Mouse (Mus musculus): ENCODE measurements around the gene Lrrk1. TPM values are rescaled to one million over a fixed set of nuclear protein-coding genes. Genes with fewer than 3 reads are reported as not detected.

Gene Lrrk1
- polyA plus RNA-seq, 2 experiments = 2.3 to 3.1 TPM

GRCm38 (mm10) chr7:66373391-66373790 lies 14.8 kb downstream of the Lrrk1 start:
- H3K4me2 ChIP-seq (ENCODE audit: low read depth) = no peak overlapping the region
- H3K27me3 ChIP-seq (ENCODE audit: control insufficient read depth, insufficient read depth, low read length) = no peaks in the 10 kb centered on the region
- peaks cover 0 to 17% of the 10 kb centered on the region in 2 experiments; a peak in 2 of 4 replicates for H3K4me1 ChIP-seq (replicated peaks; ENCODE audit: control insufficient read depth in 2 of 2, insufficient read depth in 2 of 2, low read length in 1 of 2)
- H3K36me3 ChIP-seq (replicated peaks; ENCODE audit: control insufficient read depth, insufficient read depth, low read depth) = no peaks in the 10 kb centered on the region
- H3K27ac ChIP-seq = no peak overlapping the region
- 64% methylated on average over 3 of the region's 3 CpGs for WGBS (ENCODE audit: insufficient replicate concordance)
- DNase-seq (ENCODE audit: low read depth in 3 of 3, low spot score in 3 of 3) (no peak), ATAC-seq (ENCODE audit: insufficient read depth) (no peak)
- H3K9ac ChIP-seq (replicated peaks) = no peak overlapping the region
- no peaks in the 10 kb centered on the region for H3K9me3 ChIP-seq (ENCODE audit: control insufficient read depth, low read length)
- no peak for TF ChIP-seq CTCF (IDR thresholded peaks at IDR 0.05; ENCODE audit: low read depth)
- TF ChIP-seq EP300 (IDR thresholded peaks at IDR 0.05; ENCODE audit: low read depth) = no peak
- no peak overlapping the region for H3K4me3 ChIP-seq (ENCODE audit: insufficient read depth in 1 of 2, low read depth in 2 of 2, low read length in 2 of 2)

GRCm38 (mm10) chr7:66370970-66371369 lies 17.2 kb downstream of the Lrrk1 start:
- no peaks in the 10 kb centered on the region for H3K9me3 ChIP-seq (ENCODE audit: control insufficient read depth, low read length)
- no peak overlapping the region for H3K4me3 ChIP-seq (ENCODE audit: insufficient read depth in 1 of 2, low read depth in 2 of 2, low read length in 2 of 2)
- H3K4me1 ChIP-seq (replicated peaks; ENCODE audit: control insufficient read depth in 2 of 2, insufficient read depth in 2 of 2, low read length in 1 of 2) = peaks cover 0 to 17% of the 10 kb centered on the region in 2 experiments; a peak in 2 of 4 replicates
- H3K9ac ChIP-seq (replicated peaks) = no peak overlapping the region
- ATAC-seq (ENCODE audit: insufficient read depth) = no peak; the same call in 1 of the 2 replicates
- no peak for DNase-seq (ENCODE audit: low read depth in 3 of 3, low spot score in 3 of 3)
- H3K36me3 ChIP-seq (replicated peaks; ENCODE audit: control insufficient read depth, insufficient read depth, low read depth) = no peaks in the 10 kb centered on the region
- no peak overlapping the region for H3K27ac ChIP-seq
- no peaks in the 10 kb centered on the region for H3K27me3 ChIP-seq (ENCODE audit: control insufficient read depth, insufficient read depth, low read length)
- H3K4me2 ChIP-seq (ENCODE audit: low read depth) = no peak overlapping the region
- TF ChIP-seq CTCF (IDR thresholded peaks at IDR 0.05; ENCODE audit: low read depth) (no peak), EP300 (IDR thresholded peaks at IDR 0.05; ENCODE audit: low read depth) (no peak)
- WGBS (ENCODE audit: insufficient replicate concordance) = 61% methylated on average over 6 of the region's 6 CpGs

- no peak for ATAC-seq (ENCODE audit: insufficient read depth)
- H3K27ac ChIP-seq = no peak overlapping the region
- H3K4me1 ChIP-seq (replicated peaks; ENCODE audit: control insufficient read depth in 2 of 2, insufficient read depth in 2 of 2, low read length in 1 of 2) = peaks cover 0 to 17% of the 10 kb centered on the region in 2 experiments; a peak in 2 of 4 replicates
- H3K9ac ChIP-seq (replicated peaks) = no peak overlapping the region
- no peak for TF ChIP-seq EP300 (IDR thresholded peaks at IDR 0.05; ENCODE audit: low read depth)
- TF ChIP-seq CTCF (IDR thresholded peaks at IDR 0.05; ENCODE audit: low read depth) = no peak
- no peak overlapping the region for H3K4me2 ChIP-seq (ENCODE audit: low read depth)
- DNase-seq (ENCODE audit: low read depth in 3 of 3, low spot score in 3 of 3) = no peak
- no peaks in the 10 kb centered on the region for H3K36me3 ChIP-seq (replicated peaks; ENCODE audit: control insufficient read depth, insufficient read depth, low read depth)
- H3K4me3 ChIP-seq (ENCODE audit: insufficient read depth in 1 of 2, low read depth in 2 of 2, low read length in 2 of 2) = no peak overlapping the region
- H3K27me3 ChIP-seq (ENCODE audit: control insufficient read depth, insufficient read depth, low read length) = no peaks in the 10 kb centered on the region
- 70% methylated on average over 5 of the region's 5 CpGs for WGBS (ENCODE audit: insufficient replicate concordance)
- H3K9me3 ChIP-seq (ENCODE audit: control insufficient read depth, low read length) = no peaks in the 10 kb centered on the region
Measured at GRCm38 (mm10) chr7:66369934-66370445, 18.2 kb downstream of the Lrrk1 start.

- DNase-seq (ENCODE audit: low read depth in 3 of 3, low spot score in 3 of 3) (no peak), ATAC-seq (ENCODE audit: insufficient read depth) (no peak)
- no peak overlapping the region for H3K4me2 ChIP-seq (ENCODE audit: low read depth)
- H3K27me3 ChIP-seq (ENCODE audit: control insufficient read depth, insufficient read depth, low read length) = no peaks in the 10 kb centered on the region
- H3K27ac ChIP-seq = no peak overlapping the region
- H3K36me3 ChIP-seq (replicated peaks; ENCODE audit: control insufficient read depth, insufficient read depth, low read depth) = no peaks in the 10 kb centered on the region
- H3K4me1 ChIP-seq (replicated peaks; ENCODE audit: control insufficient read depth in 2 of 2, insufficient read depth in 2 of 2, low read length in 1 of 2) = peaks cover 0 to 17% of the 10 kb centered on the region in 2 experiments; a peak in 2 of 4 replicates
- H3K9ac ChIP-seq (replicated peaks) = no peak overlapping the region
- no peak overlapping the region for H3K4me3 ChIP-seq (ENCODE audit: insufficient read depth in 1 of 2, low read depth in 2 of 2, low read length in 2 of 2)
- WGBS (ENCODE audit: insufficient replicate concordance) = 69% methylated on average over 5 of the region's 5 CpGs
- TF ChIP-seq EP300 (IDR thresholded peaks at IDR 0.05; ENCODE audit: low read depth) = no peak
- no peak for TF ChIP-seq CTCF (IDR thresholded peaks at IDR 0.05; ENCODE audit: low read depth)
- no peaks in the 10 kb centered on the region for H3K9me3 ChIP-seq (ENCODE audit: control insufficient read depth, low read length)
Measured at GRCm38 (mm10) chr7:66369071-66369933, 18.8 kb downstream of the Lrrk1 start.

- H3K36me3 ChIP-seq (replicated peaks; ENCODE audit: control insufficient read depth, insufficient read depth, low read depth) = no peaks in the 10 kb centered on the region
- no peaks in the 10 kb centered on the region for H3K27me3 ChIP-seq (ENCODE audit: control insufficient read depth, insufficient read depth, low read length)
- H3K4me3 ChIP-seq (ENCODE audit: insufficient read depth in 1 of 2, low read depth in 2 of 2, low read length in 2 of 2) = no peak within 1 kb of the TSS
- H3K4me1 ChIP-seq (replicated peaks; ENCODE audit: control insufficient read depth in 2 of 2, insufficient read depth in 2 of 2, low read length in 1 of 2) = peaks cover 0 to 11% of the 10 kb centered on the region in 2 experiments; a peak in 2 of 4 replicates
- no peak within 1 kb of the TSS for H3K27ac ChIP-seq
- 50% methylated on average over 2 of the region's 2 CpGs for WGBS (ENCODE audit: insufficient replicate concordance)
- DNase-seq (ENCODE audit: low read depth in 3 of 3, low spot score in 3 of 3) (no peak), ATAC-seq (ENCODE audit: insufficient read depth) (no peak)
- no peak within 1 kb of the TSS for H3K9ac ChIP-seq (replicated peaks)
- no peaks in the 10 kb centered on the region; the same call in 1 of the 2 replicates for H3K9me3 ChIP-seq (ENCODE audit: control insufficient read depth, low read length)
- no peak within 1 kb of the TSS for H3K4me2 ChIP-seq (ENCODE audit: low read depth)
- TF ChIP-seq EP300 (IDR thresholded peaks at IDR 0.05; ENCODE audit: low read depth) (no peak), CTCF (IDR thresholded peaks at IDR 0.05; ENCODE audit: low read depth) (no peak)
Measured at GRCm38 (mm10) chr7:66365904-66366303, 22.2 kb downstream of the Lrrk1 start, which contains the start of gene Gm10974. Gene Gm10974, plus strand, starts transcription at chr7:66365905.

Data from liver, embryonic 14.5 days (tissue).